Mouse (Mus musculus) lung, adult 2 months (tissue): ENCODE data around the gene Cstb.

Experiments used
- CTCF ChIP-seq: fragments of 200-500 bp; IDR thresholded peaks from 2 replicates; pipeline ENCODE4 v1.5.1; 2011; ENCODE audit warnings: mild to moderate bottlenecking, low read length, control low read depth; ENCODE audit not compliant: insufficient read depth
- POLR2A ChIP-seq: fragments of 200-500 bp; IDR thresholded peaks from 2 replicates; pipeline ENCODE4 v1.6.1; 2011; ENCODE audit warnings: low read depth, mild to moderate bottlenecking, control low read depth, low read length, borderline replicate concordance; ENCODE audit errors: extremely low read depth

- TF ChIP-seq POLR2A = no peak
- TF ChIP-seq CTCF = no peak
Measured at GRCm38 (mm10) chr10:78456696-78457095, 31.2 kb downstream of the Cstb start.
